8 mouse cellular contexts compared by ENCODE assay signal in the genomic region with DNA sequence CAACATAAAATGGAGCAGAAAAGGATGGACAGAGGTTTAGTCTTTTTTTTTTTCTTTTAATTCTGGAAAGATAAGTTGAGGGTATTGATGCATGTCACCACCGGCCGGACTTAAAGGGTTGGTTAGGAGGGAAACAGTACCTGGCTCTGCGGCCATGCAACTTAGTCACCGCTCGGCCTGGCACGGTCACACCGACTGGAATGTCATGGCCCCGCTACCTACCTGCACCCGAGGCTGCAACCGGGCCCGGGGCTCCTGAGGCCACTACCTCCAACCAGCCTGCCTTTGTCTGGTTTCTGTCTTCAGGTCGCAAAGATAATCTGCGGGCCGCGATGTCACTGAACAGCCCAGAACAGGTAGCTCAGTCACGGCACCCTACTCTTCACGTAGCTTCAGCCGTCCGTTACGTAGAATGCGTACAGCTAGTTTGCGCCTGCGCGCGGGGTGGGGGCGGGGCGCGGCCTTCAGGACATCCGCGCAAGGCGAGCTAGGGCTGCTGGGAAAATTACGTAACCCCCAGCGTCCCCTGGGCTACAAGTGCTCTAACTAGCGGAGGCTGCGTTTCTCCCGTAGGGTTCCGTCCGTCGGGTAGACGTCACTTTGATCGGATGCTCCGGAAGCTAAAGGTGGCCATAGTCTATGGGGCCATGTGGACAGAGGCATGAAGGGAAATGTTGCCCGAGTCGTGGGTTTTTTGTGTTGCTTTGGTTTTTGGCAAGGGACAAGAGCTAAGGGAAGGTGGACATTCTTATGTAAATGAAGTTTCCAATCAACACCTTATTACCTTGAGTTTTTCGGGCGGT. TPM values are rescaled to one million over a fixed set of nuclear protein-coding genes. Genes with fewer than 3 reads are reported as not detected.
DNase-seq lines count a peak whose midpoint lies in the region; ATAC-seq and TF ChIP-seq lines count a peak whose summit lies in the region.

TSS of gene Ccdc47 (minus strand) at position 418 of the 803 bp plus-strand sequence.

- H3K27me3 ChIP-seq in Patski, result no peaks in the 10 kb centered on the region
- H3K27me3 ChIP-seq in hindbrain, embryonic 12.5 days, result no peaks in the 10 kb centered on the region

- ATAC-seq in Patski, result peak; percentile 94
- ATAC-seq in hindbrain, embryonic 12.5 days (ENCODE audit: low FRiP score), result peak; percentile 99

- POLR2A ChIA-PET in Patski (lab: Charles Lee), result no interaction called here

- in situ Hi-C loops in Patski (cut with MboI; ENCODE audit: low pct_unique_long_range_greater_than_20kb), result no loop called here

- H3K36me3 ChIP-seq in hindbrain, embryonic 12.5 days, result peaks cover 23% of the 10 kb centered on the region

- WGBS in hindbrain, embryonic 12.5 days, result under 1% methylated on average over 46 of the region's 46 CpGs

- peak within 1 kb of the TSS; percentile 87 for H3K9ac ChIP-seq in hindbrain, embryonic 12.5 days

- DNase-seq in Patski (ENCODE audit: low read depth, low spot score), result peak; percentile 96
- DNase-seq in cerebellum, postnatal 10 days, result peak; percentile 96 to 98
- peak; percentile 94 to 97 for DNase-seq in frontal cortex, postnatal 10 days (ENCODE audit: low spot score in 2 of 2)
- peak; percentile 93 to 99 for DNase-seq in layer of hippocampus, postnatal 14 days (ENCODE audit: low spot score in 2 of 2)
- peak; percentile 93 for DNase-seq in lung, postnatal 14 days
- peak; percentile 100 for DNase-seq in retina, postnatal 1 day
- peak; percentile 81 to 95 for DNase-seq in urinary bladder, adult 18-20 months (ENCODE audit: low spot score in 2 of 2)

- peak within 1 kb of the TSS; percentile 57 for H3K4me2 ChIP-seq in hindbrain, embryonic 12.5 days (replicated peaks)

- TF ChIP-seq CTCF in Patski (IDR thresholded peaks at IDR 0.05), result no peak

- peaks cover 33% of the 10 kb centered on the region for H3K4me1 ChIP-seq in hindbrain, embryonic 12.5 days

- peak within 1 kb of the TSS; percentile 95 for H3K27ac ChIP-seq in hindbrain, embryonic 12.5 days

- H3K4me3 ChIP-seq in hindbrain, embryonic 12.5 days, result peak within 1 kb of the TSS; percentile 93

- CTCF ChIA-PET in Patski (lab: Charles Lee), result no interaction called here

- no peaks in the 10 kb centered on the region for H3K9me3 ChIP-seq in hindbrain, embryonic 12.5 days (replicated peaks)

RNA-seq across cellular contexts. Expression of gene Ccdc47, which starts in this region (rescaled TPM):
- 136 TPM for polyA plus RNA-seq in Patski (2021)
- 86.8 and 96.3 TPM in 2 replicates for polyA plus RNA-seq in hindbrain, embryonic 12.5 days (2016; fragmentation: Nextera tagmentation; extraction: Ambion mirVana)
- 10 to 100 TPM; 94.8 to 96.3 TPM for total RNA-seq in layer of hippocampus, postnatal 14 days (2021)

Comparison
In these comparisons a context has a peak if more than half of its experiments do, and no peak if none do; other contexts are left out.
1. Peak in every context shown above with its lines: DNase-seq, ATAC-seq, H3K4me3 ChIP-seq and H3K27ac ChIP-seq.